Mouse (Mus musculus): Measurements from ENCODE around the gene Tsnaxip1. TPM values are rescaled to one million over a fixed set of nuclear protein-coding genes. Genes with fewer than 3 reads are reported as not detected.

Gene Tsnaxip1
- polyA plus RNA-seq, 1 experiment from 2014 or later: 0.07 TPM

DNA sequence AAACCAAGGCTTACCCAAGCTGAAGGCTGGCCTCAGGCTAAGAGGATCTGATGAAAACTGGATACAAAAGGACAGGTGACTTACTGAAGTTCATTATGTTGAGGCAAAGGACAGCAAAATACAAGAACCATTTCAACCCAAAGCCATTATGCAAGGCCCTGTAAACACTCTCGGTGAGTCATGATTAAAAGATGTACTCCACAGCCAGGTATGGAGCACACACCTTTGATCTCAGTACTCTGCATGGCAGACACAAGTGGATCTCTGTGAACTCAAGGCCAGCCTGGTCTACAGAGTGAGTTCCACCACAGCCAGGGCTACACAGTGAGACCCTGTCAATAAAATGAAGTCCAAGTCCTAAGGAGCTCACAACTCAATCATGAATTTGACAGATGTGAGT, 31.7 kb upstream of the Tsnaxip1 start:
- 89% methylated on average over 1 of the region's 1 CpGs for WGBS (ENCODE audit: insufficient replicate concordance)
- Histone ChIP-seq H3K27me3 (ENCODE audit: control insufficient read depth, insufficient read depth, low read length) (no peaks in the 10 kb centered on the region), H3K9me3 (replicated peaks; ENCODE audit: control insufficient read depth, low read length) (no peaks in the 10 kb centered on the region), H3K4me2 (no peak overlapping the region), H3K27ac (ENCODE audit: low read depth, low read length) (no peak overlapping the region), H3K4me3 (ENCODE audit: low read depth, low read length) (no peak overlapping the region), H3K4me1 (ENCODE audit: control insufficient read depth, insufficient read depth, low read length) (peaks cover 14% of the 10 kb centered on the region), H3K9ac (ENCODE audit: low read depth, low read length) (no peak overlapping the region), H3K36me3 (ENCODE audit: control insufficient read depth, insufficient read depth, low read length) (0 out of 2 replicates have a peak, but pooled peaks cover 2% of the 10 kb centered on the region)
- ATAC-seq (replicated peaks; ENCODE audit: insufficient number of reproducible peaks, low FRiP score, low TSS enrichment): no peak

DNA sequence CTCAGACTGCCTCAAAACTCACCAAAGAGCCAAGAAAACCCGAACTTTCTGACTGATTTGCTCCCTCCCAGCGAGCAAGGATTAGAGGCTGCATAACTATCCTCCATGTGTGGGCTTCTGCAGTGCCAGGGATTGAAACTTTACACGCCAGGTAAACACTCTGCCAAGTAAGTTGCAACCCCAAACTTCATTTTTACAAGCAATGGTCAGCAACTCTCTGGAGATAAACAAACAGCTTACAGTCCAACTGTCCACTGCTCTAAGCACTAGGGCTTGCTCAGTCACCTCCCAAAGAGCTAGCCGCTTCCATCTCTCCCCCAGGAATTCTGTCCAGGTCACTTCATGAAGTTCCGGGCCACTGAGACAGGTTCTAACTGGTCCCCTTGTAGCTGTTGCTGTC, 29.1 kb upstream of the Tsnaxip1 start:
- Histone ChIP-seq H3K4me1 (ENCODE audit: control insufficient read depth, insufficient read depth, low read length) (peaks cover 19% of the 10 kb centered on the region), H3K9ac (ENCODE audit: low read depth, low read length) (no peak overlapping the region), H3K27ac (ENCODE audit: low read depth, low read length) (peak overlapping the region; percentile 78), H3K9me3 (replicated peaks; ENCODE audit: control insufficient read depth, low read length) (no peaks in the 10 kb centered on the region), H3K4me3 (ENCODE audit: low read depth, low read length) (no peak overlapping the region), H3K36me3 (ENCODE audit: control insufficient read depth, insufficient read depth, low read length) (no peaks in the 10 kb centered on the region), H3K27me3 (ENCODE audit: control insufficient read depth, insufficient read depth, low read length) (no peaks in the 10 kb centered on the region), H3K4me2 (no peak overlapping the region)
- no peak for ATAC-seq (replicated peaks; ENCODE audit: insufficient number of reproducible peaks, low FRiP score, low TSS enrichment)
- WGBS (ENCODE audit: insufficient replicate concordance): 91% methylated on average over 5 of the region's 5 CpGs

DNA sequence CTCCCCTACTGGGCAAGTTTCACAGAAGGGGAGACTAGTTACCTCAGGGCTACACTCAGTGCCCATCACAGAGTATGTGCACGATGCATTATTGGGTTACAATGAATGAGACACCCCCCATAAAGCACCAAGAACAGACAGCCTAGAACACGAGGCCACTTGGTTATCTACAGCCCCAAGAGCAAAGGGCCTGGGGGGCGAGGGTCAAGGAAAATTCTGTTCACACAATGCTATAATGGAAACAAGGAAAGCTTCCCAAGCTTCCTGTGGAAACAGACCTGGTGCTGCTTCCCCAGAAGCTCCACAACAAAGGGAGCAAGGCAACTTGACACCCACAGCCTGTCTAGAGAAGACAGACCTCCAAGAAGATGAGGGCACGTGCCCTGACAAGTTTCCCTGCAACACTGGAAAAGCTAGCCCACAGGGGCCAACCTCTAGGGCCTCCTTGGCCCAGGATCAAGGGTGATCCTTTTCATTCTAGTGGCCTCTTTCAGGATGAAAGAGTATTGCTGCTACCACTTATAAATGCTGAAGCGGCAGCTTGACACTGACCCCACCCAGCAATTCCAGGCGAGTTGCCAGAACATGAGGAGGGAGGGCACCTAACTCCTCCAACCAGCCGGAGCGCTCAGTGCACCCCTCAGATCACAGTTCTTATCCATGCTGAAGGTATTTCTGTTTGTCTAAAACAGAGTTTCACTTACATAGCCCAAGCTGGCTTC, 28.3 kb upstream of the Tsnaxip1 start:
- ATAC-seq (replicated peaks; ENCODE audit: insufficient number of reproducible peaks, low FRiP score, low TSS enrichment): 0 out of 2 replicates have a peak, but pooled peaks have one; percentile 50
- Histone ChIP-seq H3K4me2 (peak overlapping the region; percentile 48), H3K27me3 (ENCODE audit: control insufficient read depth, insufficient read depth, low read length) (no peaks in the 10 kb centered on the region), H3K27ac (ENCODE audit: low read depth, low read length) (peak overlapping the region; percentile 78), H3K4me3 (ENCODE audit: low read depth, low read length) (no peak overlapping the region), H3K9ac (ENCODE audit: low read depth, low read length) (peak overlapping the region; percentile 63), H3K4me1 (ENCODE audit: control insufficient read depth, insufficient read depth, low read length) (peaks cover 19% of the 10 kb centered on the region), H3K36me3 (ENCODE audit: control insufficient read depth, insufficient read depth, low read length) (no peaks in the 10 kb centered on the region), H3K9me3 (replicated peaks; ENCODE audit: control insufficient read depth, low read length) (no peaks in the 10 kb centered on the region)
- 34% methylated on average over 8 of the region's 8 CpGs for WGBS (ENCODE audit: insufficient replicate concordance)

DNA sequence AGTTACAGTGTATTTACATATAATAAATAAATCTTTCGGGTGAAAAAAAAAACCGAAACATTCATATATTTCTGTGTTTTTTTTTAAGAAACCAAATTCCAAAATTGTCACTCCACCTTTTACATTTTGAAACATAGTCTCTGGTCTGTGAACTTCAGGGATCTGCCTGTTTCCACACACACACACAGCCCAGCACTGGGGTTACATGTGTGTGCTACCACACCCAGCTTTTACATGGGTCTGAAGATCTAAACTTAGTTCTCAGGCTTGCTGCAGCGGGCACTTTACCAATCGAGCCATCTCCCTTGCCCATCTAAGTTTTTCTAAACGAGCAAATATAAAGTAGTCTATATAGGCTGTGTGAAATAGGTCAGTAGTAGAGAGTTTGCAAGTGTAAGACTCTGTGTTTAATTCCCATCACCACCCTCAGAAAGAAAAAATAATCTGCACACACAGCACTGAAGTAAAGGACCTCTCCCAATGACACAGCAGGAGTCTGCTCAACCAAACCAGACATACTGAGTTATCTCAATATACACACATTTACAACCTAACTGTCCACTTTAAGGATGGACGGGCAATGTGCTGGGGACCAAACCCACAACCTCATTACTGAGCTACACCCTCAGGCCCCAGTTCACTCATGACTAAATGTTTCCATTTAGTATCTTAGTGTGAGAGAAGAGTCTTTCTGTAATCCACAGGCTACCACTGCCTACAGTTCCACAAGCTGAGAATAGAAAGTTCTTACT, 26.2 kb upstream of the Tsnaxip1 start:
- Histone ChIP-seq H3K27ac (ENCODE audit: low read depth, low read length) (peak overlapping the region; percentile 81), H3K4me3 (ENCODE audit: low read depth, low read length) (no peak overlapping the region)

DNA sequence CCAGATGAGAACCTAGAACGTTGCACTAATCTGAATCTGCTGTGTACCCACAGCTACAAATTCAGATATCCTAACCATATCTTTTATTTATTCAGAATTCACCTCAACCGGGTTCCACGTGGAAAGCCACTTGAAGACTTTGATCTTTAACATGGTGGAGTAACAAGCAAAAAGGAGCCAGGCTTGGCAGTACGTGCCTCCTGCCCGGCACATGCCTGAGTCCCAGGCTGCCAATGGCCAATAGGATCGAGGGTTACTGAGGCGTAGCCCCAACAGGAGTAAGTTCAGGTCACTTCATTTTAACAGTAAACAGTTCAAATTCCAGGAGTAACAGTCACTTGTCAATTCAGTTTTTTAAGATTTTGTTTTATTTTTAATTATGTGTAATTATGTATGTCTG, 22.7 kb upstream of the Tsnaxip1 start:
- no peak overlapping the region for H3K4me3 ChIP-seq (ENCODE audit: low read depth, low read length)
- ATAC-seq (replicated peaks; ENCODE audit: insufficient number of reproducible peaks, low FRiP score, low TSS enrichment): no peak
- H3K4me1 ChIP-seq (ENCODE audit: control insufficient read depth, insufficient read depth, low read length): peaks cover 5% of the 10 kb centered on the region
- no peak overlapping the region for H3K27ac ChIP-seq (ENCODE audit: low read depth, low read length)
- no peaks in the 10 kb centered on the region for H3K36me3 ChIP-seq (ENCODE audit: control insufficient read depth, insufficient read depth, low read length)
- H3K9ac ChIP-seq (ENCODE audit: low read depth, low read length): no peak overlapping the region
- no peak overlapping the region for H3K4me2 ChIP-seq
- no peaks in the 10 kb centered on the region for H3K27me3 ChIP-seq (ENCODE audit: control insufficient read depth, insufficient read depth, low read length)
- WGBS (ENCODE audit: insufficient replicate concordance): 91% methylated on average over 7 of the region's 7 CpGs
- no peaks in the 10 kb centered on the region for H3K9me3 ChIP-seq (replicated peaks; ENCODE audit: control insufficient read depth, low read length)

More for the DNA sequence above, 26.2 kb upstream of the Tsnaxip1 start:
- Histone ChIP-seq H3K9me3 (replicated peaks; ENCODE audit: control insufficient read depth, low read length) (no peaks in the 10 kb centered on the region), H3K9ac (ENCODE audit: low read depth, low read length) (no peak overlapping the region), H3K27me3 (ENCODE audit: control insufficient read depth, insufficient read depth, low read length) (no peaks in the 10 kb centered on the region), H3K4me2 (peak overlapping the region; percentile 32), H3K4me1 (ENCODE audit: control insufficient read depth, insufficient read depth, low read length) (peaks cover 19% of the 10 kb centered on the region), H3K36me3 (ENCODE audit: control insufficient read depth, insufficient read depth, low read length) (no peaks in the 10 kb centered on the region)
- WGBS (ENCODE audit: insufficient replicate concordance): 78% methylated on average over 6 of the region's 6 CpGs
- ATAC-seq (replicated peaks; ENCODE audit: insufficient number of reproducible peaks, low FRiP score, low TSS enrichment): peak; percentile 81

DNA sequence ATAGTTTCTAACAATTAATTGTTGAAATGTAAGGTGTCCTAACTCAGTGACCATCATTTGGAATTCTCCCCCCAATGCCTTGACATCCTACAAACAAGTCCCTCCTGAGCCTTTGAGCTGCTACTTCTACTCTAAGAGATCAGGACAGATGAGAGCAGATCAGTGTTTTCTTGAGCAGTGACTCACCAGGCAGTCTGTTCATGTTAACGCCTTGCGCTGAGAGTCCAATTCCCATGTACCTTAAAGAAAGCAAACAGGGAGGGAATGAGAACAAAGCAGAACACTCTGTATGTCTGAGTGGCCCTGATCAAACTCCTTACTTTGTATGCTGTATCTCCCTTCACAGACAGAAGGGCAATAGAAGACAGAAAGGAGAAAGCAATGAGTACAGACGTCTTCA, 22.2 kb upstream of the Tsnaxip1 start:
- no peaks in the 10 kb centered on the region for H3K36me3 ChIP-seq (ENCODE audit: control insufficient read depth, insufficient read depth, low read length)
- no peak overlapping the region for H3K4me3 ChIP-seq (ENCODE audit: low read depth, low read length)
- H3K27me3 ChIP-seq (ENCODE audit: control insufficient read depth, insufficient read depth, low read length): no peaks in the 10 kb centered on the region
- 0 out of 2 replicates have a peak overlapping the region, but pooled peaks have one; percentile 41 for H3K27ac ChIP-seq (ENCODE audit: low read depth, low read length)
- peaks cover 8% of the 10 kb centered on the region for H3K4me1 ChIP-seq (ENCODE audit: control insufficient read depth, insufficient read depth, low read length)
- H3K4me2 ChIP-seq: no peak overlapping the region
- no peak overlapping the region for H3K9ac ChIP-seq (ENCODE audit: low read depth, low read length)
- no peak for ATAC-seq (replicated peaks; ENCODE audit: insufficient number of reproducible peaks, low FRiP score, low TSS enrichment)
- no peaks in the 10 kb centered on the region for H3K9me3 ChIP-seq (replicated peaks; ENCODE audit: control insufficient read depth, low read length)
- 70% methylated on average over 3 of the region's 3 CpGs for WGBS (ENCODE audit: insufficient replicate concordance)

DNA sequence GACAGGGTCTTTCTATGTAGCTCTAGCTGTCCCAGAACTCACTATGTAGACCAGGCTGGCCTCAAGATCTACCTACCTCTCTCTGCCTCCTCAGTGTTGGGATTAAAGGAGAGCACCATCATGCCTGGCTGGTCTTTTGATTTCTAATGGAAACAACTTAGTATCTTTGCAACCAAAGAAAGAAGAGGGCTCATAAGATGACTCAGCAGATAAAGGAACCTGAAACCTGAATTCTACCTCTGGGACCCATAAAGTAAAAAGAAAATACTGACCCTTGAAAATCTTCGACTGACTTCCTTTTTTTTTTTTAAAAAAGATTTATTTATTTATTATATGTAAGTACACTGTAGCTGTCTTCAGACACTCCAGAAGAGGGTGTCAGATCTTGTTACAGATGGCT, 21.6 kb upstream of the Tsnaxip1 start:
- Histone ChIP-seq H3K9ac (ENCODE audit: low read depth, low read length) (no peak overlapping the region), H3K4me1 (ENCODE audit: control insufficient read depth, insufficient read depth, low read length) (peaks cover 13% of the 10 kb centered on the region), H3K4me3 (ENCODE audit: low read depth, low read length) (no peak overlapping the region), H3K4me2 (no peak overlapping the region), H3K27me3 (ENCODE audit: control insufficient read depth, insufficient read depth, low read length) (no peaks in the 10 kb centered on the region), H3K27ac (ENCODE audit: low read depth, low read length) (no peak overlapping the region), H3K36me3 (ENCODE audit: control insufficient read depth, insufficient read depth, low read length) (no peaks in the 10 kb centered on the region), H3K9me3 (replicated peaks; ENCODE audit: control insufficient read depth, low read length) (no peaks in the 10 kb centered on the region)
- no peak for ATAC-seq (replicated peaks; ENCODE audit: insufficient number of reproducible peaks, low FRiP score, low TSS enrichment)
- WGBS (ENCODE audit: insufficient replicate concordance): 78% methylated on average over 1 of the region's 1 CpGs

DNA sequence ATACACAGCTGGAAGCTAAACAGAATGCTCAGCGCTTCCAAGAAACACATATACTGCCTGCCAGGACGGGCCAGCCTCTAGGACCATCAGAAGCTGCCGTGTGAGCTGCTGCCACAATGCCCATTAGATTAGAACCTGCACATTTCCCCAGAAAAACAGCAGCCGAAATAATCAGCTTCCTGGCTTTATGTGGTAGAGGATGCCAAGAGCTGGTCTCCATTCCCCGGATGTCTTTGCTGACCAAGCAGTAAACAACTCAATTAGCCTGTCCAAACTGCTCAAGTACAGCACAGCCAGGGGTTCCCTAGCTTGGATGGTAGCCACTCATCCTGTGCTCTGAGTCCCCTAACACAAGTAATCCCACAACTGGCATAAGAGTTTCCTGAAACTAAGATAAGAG, 19.8 kb upstream of the Tsnaxip1 start:
- Histone ChIP-seq H3K9me3 (replicated peaks; ENCODE audit: control insufficient read depth, low read length) (no peaks in the 10 kb centered on the region), H3K27ac (ENCODE audit: low read depth, low read length) (no peak overlapping the region), H3K4me3 (ENCODE audit: low read depth, low read length) (no peak overlapping the region), H3K27me3 (ENCODE audit: control insufficient read depth, insufficient read depth, low read length) (no peaks in the 10 kb centered on the region), H3K4me2 (no peak overlapping the region), H3K36me3 (ENCODE audit: control insufficient read depth, insufficient read depth, low read length) (no peaks in the 10 kb centered on the region), H3K4me1 (ENCODE audit: control insufficient read depth, insufficient read depth, low read length) (peaks cover 13% of the 10 kb centered on the region), H3K9ac (ENCODE audit: low read depth, low read length) (no peak overlapping the region)
- 76% methylated on average over 5 of the region's 5 CpGs for WGBS (ENCODE audit: insufficient replicate concordance)
- ATAC-seq (replicated peaks; ENCODE audit: insufficient number of reproducible peaks, low FRiP score, low TSS enrichment): no peak
